Mouse (Mus musculus): ENCODE results near the gene Nf2.
A peak's percentile ranks its signal among the peaks of the same experiment; 100 is the strongest.

The Nf2 gene

GRCm38 (mm10) chr11:4789691-4790090 lies 59.6 kb downstream of the Nf2 start:
- DNase-seq, result no peak

GRCm38 (mm10) chr11:4784629-4785142 lies 64.7 kb downstream of the Nf2 start:
- DNase-seq, result peak; percentile 35

- DNase-seq, result no peak
These were observed 66.2 kb downstream of the Nf2 start for GRCm38 (mm10) chr11:4783116-4783515.

DNA sequence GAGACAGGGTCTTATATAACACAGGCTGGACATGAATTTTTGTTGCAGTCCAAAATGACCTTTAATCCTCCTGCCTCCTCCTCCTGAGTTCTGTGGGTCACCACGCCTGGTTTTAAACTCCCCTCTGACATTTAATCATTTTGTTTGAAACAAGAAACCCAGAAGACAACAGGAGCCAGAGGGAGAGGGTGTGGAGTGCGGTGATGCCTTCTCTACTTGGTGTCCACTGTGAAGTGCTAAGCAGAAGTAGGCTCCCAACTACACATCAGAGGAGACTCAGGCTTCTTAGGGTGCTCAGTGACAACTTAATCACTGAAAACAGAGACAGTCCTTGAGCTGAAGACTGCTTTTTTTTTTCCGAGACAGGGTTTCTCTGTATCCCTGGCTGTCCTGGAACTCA lies 68.4 kb downstream of the Nf2 start:
- no peak for DNase-seq

- peak; percentile 82 for DNase-seq
These were observed 76.4 kb downstream of the Nf2 start for GRCm38 (mm10) chr11:4772925-4773324.

DNA sequence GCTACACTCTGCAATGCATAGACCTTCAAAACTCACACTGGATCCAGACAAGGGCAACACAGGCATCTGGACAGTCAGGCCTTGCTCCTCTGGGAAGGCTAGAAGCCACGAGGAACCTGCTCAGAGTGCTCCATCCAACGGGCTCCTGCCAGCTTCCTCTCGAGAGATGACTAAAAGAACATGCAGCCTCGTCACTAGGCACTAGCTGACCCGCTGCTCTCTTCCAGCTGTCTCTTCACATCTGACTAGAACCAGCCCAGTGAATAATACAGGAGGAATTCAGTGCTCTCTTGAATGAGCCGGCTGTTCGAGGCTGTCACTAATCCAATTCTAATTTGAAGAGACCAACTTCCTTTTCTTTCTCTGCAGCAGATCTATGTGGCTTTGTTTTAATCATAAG lies 77.6 kb downstream of the Nf2 start:
- DNase-seq, result peak; percentile 3

- no peak for DNase-seq
These were observed 79.5 kb downstream of the Nf2 start for GRCm38 (mm10) chr11:4769881-4770280.

GRCm38 (mm10) chr11:4769293-4769692 lies 80.0 kb downstream of the Nf2 start:
- DNase-seq, result no peak

DNA sequence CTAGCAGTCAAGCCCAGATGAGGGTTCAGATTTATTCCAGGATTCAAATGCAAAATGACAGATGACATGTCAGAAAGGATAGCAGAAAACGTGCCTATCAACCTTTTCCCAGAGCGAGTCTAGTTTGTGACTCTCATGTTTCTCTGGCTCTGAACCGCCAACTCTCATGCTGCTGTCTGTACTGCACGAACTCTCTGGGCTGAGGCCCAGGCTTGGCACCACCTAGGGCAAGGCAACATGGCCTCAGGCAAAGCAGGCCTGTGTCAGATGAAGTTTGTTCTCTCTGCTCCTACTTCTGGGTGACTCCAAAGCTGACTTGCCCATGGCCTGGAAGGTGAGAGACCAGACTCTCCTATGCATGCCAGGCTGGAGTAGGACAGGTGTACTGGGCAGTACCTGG lies 80.9 kb downstream of the Nf2 start:
- DNase-seq, result no peak

DNA sequence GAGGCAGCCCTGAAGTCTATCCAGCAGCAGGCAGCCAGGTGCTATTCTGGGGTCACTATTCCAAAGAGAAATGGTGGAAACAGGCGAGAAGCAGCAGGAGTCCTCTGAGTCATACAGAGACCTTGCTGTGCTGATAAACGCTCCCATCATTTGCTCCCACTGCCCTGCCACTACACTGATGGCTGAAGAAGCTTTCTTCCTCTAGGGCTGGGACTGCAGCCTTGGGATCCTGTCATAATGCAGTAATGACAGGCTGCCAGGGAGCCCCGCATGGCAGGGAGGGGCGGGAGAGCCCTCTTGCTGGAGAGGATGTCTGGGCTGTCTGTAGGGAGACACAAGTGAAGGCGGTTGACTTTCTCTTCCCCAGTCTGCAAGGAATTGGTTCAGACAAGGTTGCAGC lies 84.9 kb downstream of the Nf2 start:
- no peak for DNase-seq

DNA sequence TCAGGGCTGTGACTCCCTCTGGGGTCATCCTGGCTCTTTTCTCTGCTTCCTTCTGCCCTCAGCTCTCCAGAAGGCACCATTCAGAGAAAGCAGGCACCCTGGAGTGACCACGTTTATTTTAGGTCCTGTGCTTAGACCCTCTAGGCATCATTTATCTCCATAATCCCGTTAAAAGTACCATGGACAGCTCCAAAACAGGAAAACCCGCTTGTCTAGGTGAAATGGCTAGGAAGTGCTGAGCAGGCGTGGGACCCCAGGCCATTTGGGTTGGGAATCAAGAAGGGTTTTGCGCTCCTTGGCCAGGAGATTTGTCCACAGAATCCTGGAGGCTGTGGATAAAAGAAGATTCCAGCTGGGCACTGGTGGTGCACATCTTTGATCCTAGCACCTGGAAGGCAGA lies 85.7 kb downstream of the Nf2 start:
- DNase-seq, result no peak

- no peak for DNase-seq
These were observed 86.8 kb downstream of the Nf2 start for GRCm38 (mm10) chr11:4762511-4762910.

DNA sequence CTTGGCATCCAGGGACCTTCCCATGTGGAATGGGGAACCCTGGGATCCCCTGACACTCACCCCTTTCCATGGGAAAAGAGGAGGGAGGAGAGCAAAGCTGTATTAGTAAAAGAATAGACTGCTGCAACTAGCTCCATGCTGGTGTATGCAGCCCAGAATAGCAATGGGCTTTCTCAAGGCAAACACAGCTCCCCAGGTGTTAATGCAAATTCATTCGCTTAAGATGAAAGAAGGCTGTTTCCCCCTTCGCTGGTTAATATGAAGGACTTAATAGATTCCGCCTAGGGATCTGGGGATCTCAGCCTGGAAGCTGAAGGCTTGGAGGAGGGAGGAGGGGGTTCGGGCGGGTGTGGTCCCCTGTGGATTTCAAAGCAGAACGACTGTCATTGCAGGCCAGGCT lies 87.3 kb downstream of the Nf2 start:
- no peak for DNase-seq

- DNase-seq, result peak; percentile 6
These were observed 88.9 kb downstream of the Nf2 start for GRCm38 (mm10) chr11:4760438-4760837.

GRCm38 (mm10) chr11:4757789-4758158 lies 91.6 kb downstream of the Nf2 start:
- no peak for DNase-seq

DNA sequence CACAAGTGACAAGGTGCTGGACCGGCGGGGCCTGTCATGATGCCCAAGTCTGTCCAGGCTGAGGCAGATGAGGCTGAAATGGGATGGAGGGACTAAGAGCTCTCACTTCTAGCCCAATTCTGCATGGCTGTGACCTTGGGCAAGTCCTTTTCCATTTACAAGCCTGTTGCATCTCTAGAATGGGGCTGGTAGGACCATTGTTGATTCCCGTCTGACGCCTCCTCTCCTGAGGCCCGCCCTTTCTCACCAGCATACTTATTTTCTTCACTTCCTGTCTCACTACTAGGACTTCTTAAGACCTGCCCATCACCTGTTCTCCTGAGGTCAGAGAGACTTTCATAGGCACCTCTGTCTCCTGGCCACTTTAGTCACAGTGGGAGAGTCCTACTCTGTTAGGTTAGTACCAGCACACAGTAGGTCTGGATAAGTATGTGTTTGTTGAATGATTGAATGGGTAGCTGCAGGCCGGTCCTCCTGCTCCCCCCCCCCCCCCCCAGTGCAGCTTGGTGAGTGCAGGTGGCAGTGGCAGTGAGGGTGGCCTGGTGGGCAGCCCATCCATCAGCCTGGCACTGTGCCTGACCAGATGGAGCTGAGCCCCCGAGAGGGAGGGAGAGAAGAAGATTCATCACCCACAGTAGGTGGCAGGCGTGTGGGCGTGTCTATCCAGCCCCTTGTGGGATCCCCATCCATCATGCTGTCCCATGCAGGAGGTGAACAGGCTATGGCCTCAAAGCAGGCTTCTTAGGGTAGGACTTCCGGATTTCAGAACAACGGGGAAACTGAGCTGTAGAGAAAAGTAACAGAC lies 92.2 kb downstream of the Nf2 start:
- no peak for DNase-seq

- no peak for DNase-seq
These were observed 92.9 kb downstream of the Nf2 start for GRCm38 (mm10) chr11:4756460-4756859.

DNA sequence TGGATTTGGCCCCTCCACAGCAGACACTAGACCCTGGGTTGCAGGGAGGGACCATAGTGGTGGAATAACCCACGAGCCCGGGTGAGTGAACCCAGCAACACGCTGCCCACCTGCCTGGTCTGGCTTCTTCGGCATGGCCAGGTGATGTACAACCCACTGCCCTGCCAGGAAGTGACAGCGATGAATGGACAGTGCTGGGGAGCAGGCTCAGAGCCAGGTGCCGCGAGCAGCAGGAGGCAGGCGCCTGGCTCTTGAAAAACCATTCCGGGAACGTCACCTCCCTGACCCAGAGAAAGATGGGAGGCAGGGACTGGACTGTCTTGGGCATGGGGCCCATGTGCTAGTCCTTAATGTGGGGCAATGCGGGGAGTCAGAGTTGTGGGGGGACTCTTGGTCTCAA lies 94.5 kb downstream of the Nf2 start:
- no peak for DNase-seq

DNA sequence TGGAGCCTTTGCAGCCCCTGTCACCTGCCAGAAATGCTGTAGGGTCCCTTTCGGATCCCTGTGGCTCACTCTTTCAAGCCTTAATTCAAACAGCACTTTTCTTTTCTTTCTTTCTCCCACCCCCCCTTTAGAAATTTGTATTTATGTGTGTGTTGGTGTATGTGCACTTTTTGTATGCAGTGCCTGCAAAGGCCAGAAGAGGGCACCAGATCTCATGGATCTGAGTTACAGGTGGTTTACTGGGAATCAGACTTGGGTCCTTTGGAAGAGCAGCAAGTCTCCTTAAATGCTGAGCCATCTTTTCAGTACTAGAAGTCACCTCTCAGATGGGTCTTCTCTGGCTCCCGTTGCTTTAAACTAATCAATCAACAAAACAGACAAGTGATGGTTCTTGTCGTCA lies 95.3 kb downstream of the Nf2 start:
- DNase-seq, result no peak

DNA sequence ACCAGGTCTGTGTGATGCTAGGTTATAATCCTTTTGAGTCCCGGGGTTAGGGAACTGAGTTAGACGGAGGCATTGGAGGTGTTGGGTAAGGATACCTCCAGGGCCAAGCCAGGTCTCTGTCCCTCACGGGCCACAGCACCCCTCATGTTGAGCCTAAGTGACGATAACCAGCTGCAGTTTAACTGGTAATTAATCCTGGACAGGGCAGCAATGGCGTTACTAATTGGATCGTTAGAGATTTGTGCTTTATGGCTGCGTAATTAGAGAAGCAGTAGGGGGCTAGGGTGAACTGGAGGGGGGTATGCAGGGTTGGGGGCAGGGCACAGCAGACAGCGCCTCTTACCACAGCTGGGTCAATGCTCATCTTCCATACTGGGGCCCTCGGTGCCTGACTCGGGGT lies 96.5 kb downstream of the Nf2 start:
- no peak for DNase-seq

DNA sequence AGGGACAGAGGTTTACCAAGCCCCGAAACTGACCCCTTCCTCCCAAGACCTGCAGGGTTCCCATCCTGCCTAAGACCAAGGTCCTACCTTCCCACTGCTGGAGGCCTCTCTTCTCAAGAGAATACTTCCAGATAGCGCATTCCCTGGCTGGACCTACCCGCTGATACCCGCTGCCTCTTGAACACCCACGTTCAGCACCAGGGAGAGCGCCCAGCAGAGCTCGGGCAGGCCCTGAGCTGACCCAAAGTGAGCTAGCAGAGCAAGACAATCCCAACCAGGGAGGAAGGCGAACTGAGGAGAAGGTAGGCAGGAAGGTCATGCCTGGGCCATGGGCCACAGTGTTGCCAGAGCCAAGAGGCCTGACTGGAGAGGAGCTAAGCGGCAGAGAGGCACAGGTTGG lies 99.1 kb downstream of the Nf2 start:
- peak; percentile 66 for DNase-seq

GRCm38 (mm10) chr11:4747285-4747684 lies 102.1 kb downstream of the Nf2 start:
- DNase-seq, result no peak

GRCm38 (mm10) chr11:4746733-4747132 lies 102.6 kb downstream of the Nf2 start, which contains the start of gene Cabp7:
Gene Cabp7, minus strand, starts transcription at chr11:4746778.
- DNase-seq, result no peak

DNA sequence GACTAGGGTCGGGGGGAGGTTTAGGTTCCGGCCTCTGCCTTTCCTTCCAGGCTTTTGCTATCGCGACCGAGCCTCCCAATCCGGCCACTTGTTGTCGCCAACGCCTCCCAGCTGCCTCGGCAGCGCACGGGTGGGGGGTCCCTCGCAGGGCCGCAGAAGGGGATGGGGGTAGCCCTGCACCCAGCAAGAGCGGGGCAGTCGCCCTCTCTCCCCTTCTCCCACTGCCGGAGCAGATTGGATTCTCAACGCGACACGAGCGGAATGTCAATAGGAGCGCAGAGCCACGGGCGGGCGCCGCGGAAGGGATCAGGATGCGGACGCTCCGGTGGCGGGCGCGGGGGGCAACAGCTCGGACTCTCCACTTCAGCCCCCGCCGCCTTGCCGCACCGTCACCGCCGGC lies 103.4 kb downstream of the Nf2 start:
- DNase-seq, result no peak

- no peak for DNase-seq
These were observed 104.6 kb downstream of the Nf2 start for GRCm38 (mm10) chr11:4744691-4745090.
